Mouse (Mus musculus) cerebellum, postnatal 4 days (tissue): ENCODE results near the gene Skint2.

Experiments
- DNase-seq, 2 experiments: peaks; one replicate each; pipeline ENCODE4 v3.0.0; 2022; ENCODE audit warnings: low spot score in 2 of 2, mixed read lengths in 1 of 2

The Skint2 gene

DNA sequence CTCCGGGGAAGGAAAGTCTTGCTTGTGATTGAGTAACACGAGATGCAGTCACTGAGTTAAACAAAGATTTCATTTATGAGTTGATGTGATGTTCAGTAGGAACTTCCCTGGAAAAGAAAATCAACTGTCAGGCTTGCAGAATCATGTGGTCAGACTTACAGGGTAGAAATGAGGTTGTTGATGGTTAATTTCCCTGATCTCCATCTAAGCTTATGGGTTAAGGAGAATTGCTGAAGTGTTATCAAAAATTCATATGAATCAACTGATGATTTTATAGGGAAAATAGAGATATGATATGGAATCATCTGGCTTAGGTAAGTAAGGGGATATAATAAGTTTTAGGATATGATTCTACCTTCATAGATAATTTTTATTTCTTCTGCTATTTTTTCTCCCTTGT, at the start of gene Skint2:
Gene Skint2, plus strand, starts transcription at position 301 of the 400 bp plus-strand sequence.
- DNase-seq = no peak
